Mouse (Mus musculus) common myeloid progenitor, adult 5-6 weeks (primary cell): ENCODE measurements around the gene Spire2. TPM values are rescaled to one million over a fixed set of nuclear protein-coding genes. Genes with fewer than 3 reads are reported as not detected.
"Not testable (repeated sequence)": the region's sequence is repeated elsewhere in the genome, so short reads cannot be mapped to it uniquely, and the experiment has no call there.

Source experiments
- ATAC-seq: replicated peaks from 2 replicates; pipeline ENCODE4 v1.8.0; 2016; ENCODE audit warnings: low read depth, mild to moderate bottlenecking, moderate TSS enrichment, inconsistent platforms; ENCODE audit not compliant: poor library complexity, severe bottlenecking
- total RNA-seq: library from RNA; stranded (forward); fragments of 200-1000, 187-1606 nt; gene quantifications from 2 replicates; pipeline ENCODE4 v1.2.3, GENCODE M21; 2017

Spire2 gene
- total RNA-seq = 2.9 TPM in 2 replicates

DNA sequence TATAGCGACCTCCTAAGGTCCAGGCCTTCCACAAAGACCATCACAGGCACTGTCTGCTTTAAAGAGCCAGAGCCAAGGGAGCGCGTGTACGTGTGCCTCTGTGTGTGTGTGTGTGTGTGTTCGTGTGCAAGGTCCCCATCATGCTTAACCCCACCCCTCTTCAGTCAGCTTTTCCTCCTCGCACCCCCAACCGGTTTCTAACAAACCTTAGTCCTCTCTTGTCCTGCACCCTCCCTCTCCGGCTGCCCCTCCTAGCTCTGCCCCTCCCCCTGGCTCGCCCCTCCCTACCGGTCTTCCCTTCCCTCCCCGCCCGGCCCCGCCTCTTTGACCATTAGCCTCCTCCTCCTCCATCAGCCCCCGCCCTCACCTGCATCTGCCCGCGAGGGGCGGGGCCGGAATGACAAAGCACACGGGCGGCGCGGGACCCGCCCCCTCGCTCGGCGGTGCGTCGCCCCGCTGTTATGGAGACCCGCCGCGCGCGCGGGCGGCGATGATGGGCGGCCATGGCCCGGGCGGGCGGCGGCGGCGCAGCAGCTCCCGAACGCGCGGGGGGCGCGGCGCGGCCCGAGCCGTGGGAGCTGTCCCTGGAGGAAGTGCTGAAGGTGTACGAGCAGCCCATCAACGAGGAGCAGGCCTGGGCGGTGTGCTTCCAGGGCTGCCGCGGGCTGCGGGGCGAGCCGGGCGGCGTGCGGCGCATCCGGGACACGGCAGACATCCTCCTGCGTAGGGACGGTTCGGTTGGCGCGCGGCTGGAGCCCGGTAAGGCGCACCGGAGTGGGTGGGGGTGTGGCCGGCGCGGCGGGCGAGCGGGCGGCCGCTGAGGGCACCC is at the start of gene Spire2:
Gene Spire2 (plus strand): TSS at position 452 of the 829 bp plus-strand sequence.
- ATAC-seq = peak; percentile 69

DNA sequence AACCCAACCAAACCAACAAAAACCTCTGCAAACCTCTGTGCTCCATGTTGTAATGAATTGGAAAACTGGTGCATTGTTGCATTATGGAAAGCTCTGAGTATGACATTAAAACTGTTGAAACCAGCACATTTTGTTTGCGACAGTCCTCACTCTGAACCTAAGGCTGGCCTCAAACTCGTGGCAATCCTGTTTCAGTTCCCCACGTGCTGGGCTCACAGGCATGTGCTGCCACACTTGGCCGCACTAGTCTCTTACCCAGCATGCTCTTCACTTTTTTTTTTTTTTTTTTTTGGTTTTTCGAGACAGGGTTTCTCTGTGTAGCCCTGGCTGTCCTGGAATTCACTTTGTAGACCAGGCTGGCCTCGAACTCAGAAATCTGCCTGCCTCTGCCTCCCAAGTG is 49.5 kb upstream of the Spire2 start:
- not testable (repeated sequence) for ATAC-seq

DNA sequence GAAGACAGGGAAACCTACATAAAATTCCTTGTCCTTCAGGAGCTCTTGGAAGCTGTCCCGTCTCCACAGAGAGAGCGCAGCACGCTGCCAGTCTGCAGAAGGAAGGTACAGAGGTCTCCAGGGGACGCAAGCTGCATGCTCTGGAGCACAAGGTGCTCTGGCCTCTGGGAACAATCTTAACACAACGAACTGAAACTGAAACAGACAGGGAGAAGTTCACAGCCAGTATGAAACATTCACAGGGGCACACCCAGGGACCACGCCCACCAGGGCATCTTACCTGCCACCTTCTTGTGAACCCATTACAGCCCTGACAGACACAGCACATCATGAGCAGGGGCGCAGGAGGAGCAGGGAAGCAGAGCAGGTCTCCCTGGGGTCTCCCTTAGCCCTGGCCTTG is 48.5 kb upstream of the Spire2 start:
- no peak for ATAC-seq

DNA sequence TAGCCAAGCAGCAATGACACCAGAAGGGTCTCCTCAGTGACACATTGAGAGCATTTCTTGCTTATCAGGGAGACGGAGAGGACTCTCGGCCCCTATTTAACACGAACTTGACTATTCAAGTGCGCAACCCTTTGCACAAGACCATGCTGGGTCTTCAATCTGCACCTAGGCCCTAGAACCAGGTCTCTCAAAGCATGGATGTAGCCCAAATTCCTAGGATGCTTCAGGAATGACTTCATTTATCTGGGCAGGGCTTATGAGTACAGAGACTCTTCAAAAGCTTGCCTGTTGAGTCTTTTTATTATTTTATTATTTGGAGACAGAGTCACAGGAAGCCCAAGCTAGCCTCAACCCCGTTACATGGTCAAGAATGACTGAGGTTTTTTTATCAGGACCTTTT is 48.0 kb upstream of the Spire2 start:
- ATAC-seq = no peak

DNA sequence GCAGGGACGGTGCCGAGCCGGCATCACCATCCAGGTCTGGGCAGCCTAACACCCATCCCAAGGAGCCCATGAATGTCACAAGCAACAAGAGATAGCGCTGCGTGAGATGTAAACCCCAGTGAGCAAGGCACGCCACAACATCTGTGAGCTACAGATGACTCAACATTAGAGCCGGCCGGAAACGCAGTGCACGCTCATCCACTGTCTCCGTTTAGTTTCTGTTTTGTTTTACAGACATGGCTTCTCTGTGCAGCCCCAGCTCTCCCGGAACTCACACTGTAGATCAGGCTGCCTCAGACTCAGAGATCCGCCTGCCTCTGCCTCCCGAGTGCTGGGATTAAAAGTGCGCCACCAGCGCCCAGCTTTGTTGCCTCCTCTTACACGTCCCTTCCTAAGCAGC is 45.2 kb upstream of the Spire2 start:
- no peak for ATAC-seq

DNA sequence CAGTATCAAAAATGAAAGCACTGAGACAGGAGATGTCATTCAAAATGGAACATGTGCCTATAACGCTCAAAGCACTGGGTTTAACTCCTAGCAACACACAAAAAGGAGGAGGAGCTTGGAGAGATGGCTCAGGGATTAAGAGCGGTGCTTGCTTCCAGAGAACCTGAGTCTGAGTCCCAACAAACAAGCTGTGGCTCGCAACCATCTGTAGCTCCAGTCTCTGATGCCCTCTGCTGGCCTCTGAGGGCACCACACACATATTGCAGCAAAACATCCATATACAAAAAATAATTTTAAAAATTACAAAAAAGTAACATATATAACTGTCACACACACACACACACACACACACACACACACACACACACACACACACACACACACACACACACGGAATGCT is 42.3 kb upstream of the Spire2 start:
- ATAC-seq = no peak; the same call in 1 of the 2 replicates

DNA sequence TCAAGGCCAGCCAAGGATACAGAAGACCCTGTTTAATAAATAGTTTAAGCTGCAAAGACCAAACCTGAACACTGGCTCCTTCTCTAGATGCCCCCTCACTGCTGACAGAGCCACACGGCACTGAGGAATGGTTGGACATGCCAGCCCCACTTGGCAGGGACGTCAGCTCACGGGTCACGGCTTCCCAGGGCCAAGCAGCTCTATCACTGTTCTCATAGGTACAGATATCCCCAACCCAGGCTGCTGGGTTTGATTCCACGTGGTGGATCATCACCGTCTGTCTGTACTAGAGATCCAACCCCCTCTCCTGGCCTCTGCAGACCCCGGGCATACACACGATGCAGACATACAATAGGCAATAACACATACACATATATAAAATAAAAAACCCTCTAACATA is 41.8 kb upstream of the Spire2 start:
- no peak for ATAC-seq

DNA sequence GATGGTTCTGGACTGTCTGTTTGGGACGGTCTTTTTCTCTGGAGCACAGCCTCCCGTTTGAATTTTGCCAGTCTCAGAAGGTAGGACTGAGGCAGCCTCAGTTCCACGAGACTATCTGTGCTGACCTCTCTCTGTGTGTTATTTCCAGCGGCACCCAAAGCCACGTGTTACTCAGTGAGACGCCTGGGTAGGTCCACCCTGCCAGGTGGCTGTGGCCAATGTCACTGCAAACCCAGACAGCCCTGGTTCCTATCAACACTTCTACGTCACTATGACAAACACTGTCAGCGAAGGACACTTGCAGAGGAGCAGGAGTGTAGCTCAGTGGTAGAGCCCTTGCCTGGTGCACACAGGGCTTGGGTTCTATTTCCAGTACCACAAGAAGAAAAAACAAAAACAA is 40.8 kb upstream of the Spire2 start:
- no peak for ATAC-seq

DNA sequence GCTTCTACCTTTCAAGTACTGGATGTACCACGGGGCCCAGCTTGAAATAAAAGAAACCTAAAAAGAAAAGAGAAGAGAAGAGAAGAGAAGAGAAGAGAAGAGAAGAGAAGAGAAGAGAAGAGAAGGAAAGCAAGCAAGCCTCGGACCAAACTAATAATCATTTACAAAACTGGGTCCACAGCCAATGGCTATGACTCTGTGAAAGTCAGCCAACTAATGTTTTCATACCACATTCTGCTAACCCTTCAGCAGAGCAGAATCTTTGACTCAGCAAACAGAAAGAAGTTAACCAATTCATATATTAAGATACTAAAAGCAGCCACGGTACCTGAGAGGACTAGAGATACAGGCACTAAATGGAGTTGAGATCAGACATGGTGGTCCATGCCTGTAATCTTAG is 40.2 kb upstream of the Spire2 start:
- ATAC-seq = no peak

DNA sequence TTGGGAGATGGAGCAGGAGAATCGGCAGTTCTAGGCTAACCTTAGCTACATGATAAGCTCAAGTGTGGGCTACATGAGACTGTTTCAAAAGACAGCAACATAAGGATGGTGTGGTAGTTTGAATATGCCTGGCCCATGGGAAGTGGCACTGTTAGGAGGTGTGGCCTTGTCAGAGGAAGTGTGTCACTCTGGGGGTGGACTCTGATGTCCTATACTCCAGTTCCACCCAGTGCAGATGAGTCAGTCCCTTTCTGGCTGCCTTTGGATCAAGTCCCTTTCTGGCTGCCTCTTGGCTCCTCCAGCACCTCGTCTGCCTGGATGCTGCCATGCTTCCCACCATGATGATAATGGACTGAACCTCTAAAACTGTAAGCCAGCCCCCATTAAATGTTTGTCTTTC is 39.7 kb upstream of the Spire2 start:
- ATAC-seq = no peak

DNA sequence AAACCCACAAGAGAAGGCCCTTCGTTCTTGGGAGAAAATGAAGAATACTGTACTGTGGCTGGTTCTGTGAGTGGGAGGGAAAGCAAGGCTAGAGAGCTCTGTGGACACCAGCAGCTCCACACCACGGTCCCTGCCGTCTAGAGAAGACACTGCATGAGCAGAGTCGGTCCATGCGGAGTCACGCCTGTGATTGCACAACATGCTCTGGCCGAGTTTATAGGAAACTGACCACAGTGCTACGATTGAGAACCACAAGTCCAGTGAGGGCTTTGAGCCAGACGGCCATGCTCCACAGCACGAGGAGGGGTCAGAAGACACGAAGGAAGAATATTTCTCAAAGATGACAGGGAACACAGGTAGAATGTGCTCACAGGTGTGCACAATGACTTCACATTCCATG is 34.2 kb upstream of the Spire2 start:
- no peak for ATAC-seq

DNA sequence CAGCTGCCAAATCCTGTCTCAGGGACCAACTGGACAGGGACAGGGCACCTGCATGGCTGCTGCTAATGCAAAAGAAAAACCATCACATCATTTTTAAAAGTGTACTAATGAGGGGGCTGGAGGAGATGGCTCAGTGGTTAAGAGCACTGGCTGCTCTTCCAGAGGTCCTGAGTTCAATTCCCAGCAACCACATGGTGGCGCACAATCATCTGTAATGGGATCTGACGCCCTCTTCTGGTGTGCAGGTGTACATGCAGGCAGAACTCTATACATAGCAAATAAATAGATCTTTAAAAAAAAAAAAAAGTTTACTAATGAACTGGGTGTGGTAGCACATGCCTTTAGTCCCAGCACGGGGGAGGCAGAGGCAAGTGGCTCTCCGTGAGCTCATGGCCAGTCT is 23.8 kb upstream of the Spire2 start:
- no peak for ATAC-seq

DNA sequence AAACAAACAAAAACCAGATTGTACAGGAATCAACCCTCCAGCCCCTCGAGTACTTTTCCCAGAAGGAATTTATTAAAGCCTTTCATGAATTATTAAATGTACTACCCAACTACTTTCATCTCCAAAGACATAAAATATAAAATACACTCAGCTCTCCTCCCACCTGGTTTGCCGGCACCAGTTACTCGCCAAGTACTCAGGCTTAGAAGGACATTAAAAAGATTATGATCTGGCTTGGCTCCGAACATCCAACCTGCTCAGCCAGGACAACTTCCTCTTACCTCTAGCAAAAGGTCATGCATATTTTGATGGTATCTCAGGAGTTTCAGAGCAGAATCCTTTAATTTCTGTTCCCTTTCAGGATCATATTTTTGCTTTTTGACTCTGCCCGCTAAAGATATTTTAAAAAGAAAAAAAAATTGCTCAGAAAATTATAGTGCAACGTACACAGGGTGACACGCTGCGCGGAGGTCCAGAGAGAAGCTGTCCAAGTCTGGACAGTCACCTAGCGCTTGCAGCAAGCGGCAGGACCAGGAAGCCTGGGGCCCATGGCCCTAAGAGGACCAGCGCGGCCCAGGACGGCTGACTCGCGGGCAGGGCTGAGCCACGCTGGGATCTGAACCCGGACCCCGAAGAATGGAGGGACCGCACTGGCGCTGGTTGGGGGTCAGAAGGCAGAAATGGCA is 14.6 kb upstream of the Spire2 start:
- peak; percentile 41 for ATAC-seq

DNA sequence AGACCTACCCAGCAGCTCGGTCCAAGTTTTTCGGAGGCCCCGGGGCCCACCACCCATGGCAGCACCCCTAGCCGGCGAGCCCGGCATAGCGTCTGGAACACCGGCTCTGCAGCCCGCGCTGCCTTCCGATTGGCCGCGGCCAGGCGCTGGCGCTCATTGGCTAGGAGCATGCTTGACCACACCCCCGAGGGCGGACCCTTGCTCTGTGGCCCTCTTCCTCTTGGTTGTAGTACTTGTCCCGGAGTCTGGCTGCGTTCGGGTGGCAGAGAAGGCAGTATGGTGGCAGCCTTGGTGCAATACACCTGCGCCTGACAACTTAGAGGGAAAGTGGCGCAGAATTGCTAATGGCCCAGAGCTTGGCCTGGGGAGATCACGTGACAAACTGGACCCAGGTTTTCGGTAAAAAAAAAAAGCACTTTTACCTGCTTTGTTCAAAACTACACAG is 14.0 kb upstream of the Spire2 start, which contains the start of gene Fanca:
Gene Fanca (minus strand): TSS at position 110 of the 445 bp plus-strand sequence.
- ATAC-seq = peak; percentile 99

DNA sequence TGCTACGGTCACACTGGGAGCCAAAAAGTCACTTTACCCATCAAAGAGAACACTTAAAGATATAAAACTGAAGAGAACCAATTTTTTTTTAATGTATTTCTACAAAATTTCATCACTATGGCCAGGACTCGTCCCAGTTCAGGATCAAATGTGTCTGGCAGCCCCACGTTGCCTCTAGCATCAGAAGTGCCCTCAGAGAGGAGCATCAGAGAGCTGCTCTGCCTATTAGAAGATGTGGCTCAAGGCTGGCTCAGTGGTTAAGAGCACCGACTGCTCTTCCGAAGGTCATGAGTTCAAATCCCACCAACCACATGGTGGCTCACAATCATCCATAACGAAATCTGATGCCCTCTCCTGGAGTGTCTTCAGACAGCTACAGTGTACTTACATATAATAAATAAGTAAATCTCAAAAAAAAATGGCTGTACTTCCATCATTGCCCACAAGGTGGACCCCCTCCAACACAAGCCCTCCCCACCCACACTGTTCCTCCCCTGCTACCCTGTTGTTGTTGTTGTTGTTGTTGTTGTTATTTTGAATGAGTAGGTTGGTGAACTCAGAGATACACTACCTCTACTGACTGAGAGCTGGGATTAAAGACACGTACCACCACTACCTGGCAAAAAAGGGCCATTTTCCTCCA is 12.9 kb upstream of the Spire2 start:
- no peak for ATAC-seq

DNA sequence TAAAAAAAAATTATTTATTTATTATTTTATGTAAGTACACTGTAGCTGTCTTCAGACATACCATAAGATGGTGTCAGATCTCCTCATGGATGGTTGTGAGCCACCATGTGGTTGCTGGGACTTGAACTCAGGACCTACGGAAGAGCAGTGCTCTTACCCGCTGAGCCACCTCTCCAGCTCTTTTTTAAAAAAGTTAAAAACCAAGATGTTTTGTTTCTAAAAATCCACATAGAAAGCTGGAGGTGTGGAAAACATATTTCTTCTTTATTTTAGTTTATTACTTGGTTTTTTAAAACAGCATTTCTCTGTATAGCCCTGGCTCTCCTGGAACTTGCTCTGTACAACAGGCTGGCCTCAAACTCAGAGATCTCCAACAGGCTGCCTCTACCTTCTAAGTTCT is 4.0 kb upstream of the Spire2 start:
- no peak for ATAC-seq

DNA sequence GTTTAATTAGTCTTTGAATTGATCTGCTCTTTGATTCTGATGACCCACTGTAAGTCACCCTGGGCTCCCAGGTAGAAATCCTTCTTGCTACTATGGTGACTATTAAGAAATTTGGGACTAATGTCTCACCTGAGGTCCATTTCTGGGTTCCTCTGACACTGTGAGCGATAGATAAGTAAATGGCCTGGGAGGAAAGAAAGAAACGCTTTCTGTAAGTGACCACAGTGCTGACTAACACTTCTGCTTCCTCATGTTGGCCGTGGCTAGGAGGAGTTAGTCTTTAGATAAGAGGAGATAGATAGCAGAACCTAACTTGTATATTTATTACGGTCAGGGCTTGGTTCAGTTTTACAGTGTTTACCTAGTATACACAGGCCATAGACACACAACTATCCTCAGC is 3.2 kb upstream of the Spire2 start:
- ATAC-seq = peak; percentile 26; the same call in 1 of the 2 replicates

DNA sequence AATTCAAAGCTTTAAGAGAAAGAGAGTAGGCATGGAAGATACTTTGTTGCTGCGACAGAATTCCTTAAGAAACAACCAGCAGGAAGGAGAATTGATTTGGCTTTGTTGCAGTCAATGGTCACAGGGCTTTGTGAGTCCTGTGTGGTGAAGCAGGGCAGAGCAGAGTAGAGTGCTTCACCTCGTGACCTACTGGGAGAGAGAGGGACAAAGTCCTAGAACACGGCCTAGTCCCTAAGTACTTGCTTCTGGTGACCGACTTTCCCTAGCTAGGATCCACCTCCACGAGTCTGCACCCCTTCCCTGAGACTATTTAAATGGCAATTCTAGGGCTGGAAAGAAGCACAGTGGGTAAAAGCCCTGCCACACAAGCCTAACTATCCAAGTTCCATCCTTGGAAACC is 2.6 kb upstream of the Spire2 start:
- ATAC-seq = no peak

DNA sequence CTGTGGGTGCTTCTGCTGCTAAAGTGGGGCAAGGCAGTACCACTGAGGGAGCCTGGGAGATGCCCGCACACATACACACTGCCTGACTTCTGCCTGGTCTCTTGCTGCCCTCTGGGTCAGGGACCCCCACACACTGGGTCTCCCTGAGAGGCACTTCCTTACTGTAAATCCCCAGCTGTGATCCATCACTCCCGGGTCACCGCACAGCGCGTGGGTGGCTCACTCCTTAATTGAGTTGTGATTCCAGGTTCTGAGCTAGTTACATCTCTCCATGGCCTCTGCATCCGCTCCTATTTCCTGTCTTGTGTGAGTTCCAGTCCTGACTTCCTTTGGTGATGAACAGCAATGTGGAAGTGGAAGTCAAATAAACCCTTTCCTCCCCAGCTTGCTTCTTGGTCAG is 1.8 kb upstream of the Spire2 start:
- no peak for ATAC-seq

DNA sequence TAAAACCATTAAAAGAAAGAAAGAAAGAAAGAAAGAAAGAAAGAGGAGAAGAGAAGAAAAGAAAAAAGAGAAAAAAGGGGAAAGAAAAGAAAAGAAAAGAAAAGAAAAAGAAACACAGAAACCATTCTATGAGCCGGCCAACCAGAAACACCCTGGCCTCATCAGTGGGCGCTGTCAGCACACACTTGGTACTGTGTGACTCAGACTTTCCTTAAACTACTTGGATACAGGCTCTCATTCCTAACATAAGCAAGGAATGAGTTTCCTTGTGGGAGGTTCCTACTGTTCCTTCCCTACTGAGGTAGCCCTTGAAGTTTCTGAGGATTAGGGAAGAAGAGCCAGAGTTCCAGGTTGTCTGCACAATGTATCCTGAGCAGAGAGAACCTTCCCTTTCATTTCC is 1.2 kb upstream of the Spire2 start:
- no peak for ATAC-seq

DNA sequence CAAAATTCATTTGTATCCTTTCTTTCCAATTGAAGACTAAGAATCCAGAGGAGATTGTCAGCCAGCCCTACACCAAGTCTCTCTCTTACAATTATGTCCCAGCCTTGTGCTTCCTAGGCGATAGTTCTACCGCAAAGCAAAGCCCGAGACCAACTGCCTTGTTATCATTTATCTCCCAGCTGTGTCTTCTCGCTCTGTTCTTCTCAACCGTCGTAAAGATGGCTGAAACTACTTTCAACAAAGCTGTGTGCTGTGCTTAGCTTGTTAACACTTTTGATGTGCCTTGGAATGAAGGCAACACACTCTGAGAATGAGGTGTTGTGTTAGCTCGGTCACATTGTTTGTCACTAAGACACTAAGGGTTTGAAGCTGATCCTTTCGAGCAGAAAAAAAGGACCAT is 703 bp upstream of the Spire2 start:
- no peak; the same call in 1 of the 2 replicates for ATAC-seq
